Mouse (Mus musculus) retina, postnatal 7 days (tissue): Measurements from ENCODE around the gene Macrod1.
"Not testable (repeated sequence)": the region's sequence is repeated elsewhere in the genome, so short reads cannot be mapped to it uniquely, and the experiment has no call there.

Experiments used
- DNase-seq: peaks from one replicate; pipeline ENCODE4 v3.0.0-alpha.2; 2012; ENCODE audit warnings: low read depth, low spot score

Macrod1 gene

GRCm38 (mm10) chr19:7057126-7057721 is 614 bp downstream of the Macrod1 start:
- no peak for DNase-seq

- DNase-seq = no peak
Observed at GRCm38 (mm10) chr19:7057722-7058207, 1.2 kb downstream of the Macrod1 start.

GRCm38 (mm10) chr19:7058541-7058940 is 1.9 kb downstream of the Macrod1 start:
- no peak for DNase-seq

- DNase-seq = no peak
Observed at GRCm38 (mm10) chr19:7062110-7062509, 5.5 kb downstream of the Macrod1 start.

GRCm38 (mm10) chr19:7062916-7063315 is 6.3 kb downstream of the Macrod1 start:
- DNase-seq = no peak

GRCm38 (mm10) chr19:7064571-7064970 is 8.0 kb downstream of the Macrod1 start:
- peak; percentile 80 for DNase-seq

- DNase-seq = no peak
Observed at GRCm38 (mm10) chr19:7066034-7066827, 9.6 kb downstream of the Macrod1 start.

- no peak for DNase-seq
Observed at GRCm38 (mm10) chr19:7066828-7067342, 10.3 kb downstream of the Macrod1 start.

- DNase-seq = no peak
Observed at GRCm38 (mm10) chr19:7067344-7068050, 10.9 kb downstream of the Macrod1 start.

- no peak for DNase-seq
Observed at GRCm38 (mm10) chr19:7068136-7068535, 11.5 kb downstream of the Macrod1 start.

- DNase-seq = no peak
Observed at GRCm38 (mm10) chr19:7068661-7069531, 12.3 kb downstream of the Macrod1 start.

GRCm38 (mm10) chr19:7069781-7070763 is 13.5 kb downstream of the Macrod1 start:
- DNase-seq = no peak

- no peak for DNase-seq
Observed at GRCm38 (mm10) chr19:7070775-7071174, 14.2 kb downstream of the Macrod1 start.

GRCm38 (mm10) chr19:7072221-7072620 is 15.6 kb downstream of the Macrod1 start:
- DNase-seq = no peak

GRCm38 (mm10) chr19:7073997-7074781 is 17.6 kb downstream of the Macrod1 start:
- DNase-seq = no peak

- DNase-seq = not testable (repeated sequence)
Observed at GRCm38 (mm10) chr19:7075336-7075735, 18.7 kb downstream of the Macrod1 start.

- DNase-seq = no peak
Observed at GRCm38 (mm10) chr19:7077666-7078065, 21.1 kb downstream of the Macrod1 start.

GRCm38 (mm10) chr19:7078271-7078670 is 21.7 kb downstream of the Macrod1 start:
- DNase-seq = no peak
